Mouse (Mus musculus) neural tube, embryonic 11.5 days (tissue): ENCODE data around the gene B4galnt4. TPM values are rescaled to one million over a fixed set of nuclear protein-coding genes. Genes with fewer than 3 reads are reported as not detected.

Experiments
- ATAC-seq: fragments of 200-750 bp; cut with Nextera tagmentation; 2 replicates; pipeline ENCODE4 v1.8.0; 2017; ENCODE audit warnings: moderate number of reproducible peaks, mild to moderate bottlenecking, moderate TSS enrichment, moderate library complexity; ENCODE audit not compliant: insufficient read depth, low FRiP score, low TSS enrichment
- DNase-seq: peaks from one replicate; pipeline ENCODE4 v3.0.0-alpha.2; 2015; ENCODE audit warnings: low spot score
- H3K27ac ChIP-seq: fragments of 300-500 bp; sonication (generic); 2 replicates; pipeline ENCODE4 v1.5.1; 2014; ENCODE audit warnings: low read depth, mild to moderate bottlenecking, low read length
- H3K27me3 ChIP-seq: fragments of 300-500 bp; sonication (generic); 2 replicates; pipeline ENCODE4 v1.6.1; 2014; ENCODE audit warnings: mild to moderate bottlenecking, low read length, mixed read lengths; ENCODE audit not compliant: control insufficient read depth, insufficient read depth
- H3K36me3 ChIP-seq: fragments of 300-500 bp; sonication (generic); 2 replicates; pipeline ENCODE4 v1.6.1; 2014; ENCODE audit warnings: mild to moderate bottlenecking, low read length, moderate library complexity, mixed read lengths; ENCODE audit not compliant: control insufficient read depth, insufficient read depth
- H3K4me1 ChIP-seq: fragments of 300-500 bp; sonication (generic); 2 replicates; pipeline ENCODE4 v1.6.1; 2014; ENCODE audit warnings: low read length, mixed read lengths; ENCODE audit not compliant: control insufficient read depth, insufficient read depth
- H3K4me2 ChIP-seq: fragments of 300-500 bp; sonication (generic); 2 replicates; pipeline ENCODE4 v1.6.1; 2014; ENCODE audit warnings: low read depth, mild to moderate bottlenecking, moderate library complexity
- H3K4me3 ChIP-seq: fragments of 300-500 bp; sonication (generic); 2 replicates; pipeline ENCODE4 v1.5.1; 2014; ENCODE audit warnings: low read depth, low read length
- H3K9ac ChIP-seq: fragments of 300-500 bp; sonication (generic); 2 replicates; pipeline ENCODE4 v1.6.1; 2014; ENCODE audit warnings: mild to moderate bottlenecking, low read length
- H3K9me3 ChIP-seq: fragments of 300-500 bp; sonication (generic); 2 replicates; pipeline ENCODE4 v1.6.1; 2016; ENCODE audit warnings: low read length; ENCODE audit not compliant: control insufficient read depth
- WGBS: fragments of 180-500 bp; shearing (Covaris S2); extraction: QIAGEN DNeasy Blood & Tissue Kit; methylation state at CpG from one replicate; pipeline ENCODE4 v1.1.7; 2014; 5-methylcytosine and 5-hydroxymethylcytosine counted together
- polyA plus RNA-seq: library from polyadenylated mRNA; unstranded; fragments of >200 nt; fragmentation: Nextera tagmentation; extraction: Ambion mirVana; gene quantifications from 2 replicates; pipeline ENCODE4 v1.2.1, GENCODE M21; 2014

The B4galnt4 gene
- polyA plus RNA-seq, 1 experiment from 2014 or later = 17.1 TPM

DNA sequence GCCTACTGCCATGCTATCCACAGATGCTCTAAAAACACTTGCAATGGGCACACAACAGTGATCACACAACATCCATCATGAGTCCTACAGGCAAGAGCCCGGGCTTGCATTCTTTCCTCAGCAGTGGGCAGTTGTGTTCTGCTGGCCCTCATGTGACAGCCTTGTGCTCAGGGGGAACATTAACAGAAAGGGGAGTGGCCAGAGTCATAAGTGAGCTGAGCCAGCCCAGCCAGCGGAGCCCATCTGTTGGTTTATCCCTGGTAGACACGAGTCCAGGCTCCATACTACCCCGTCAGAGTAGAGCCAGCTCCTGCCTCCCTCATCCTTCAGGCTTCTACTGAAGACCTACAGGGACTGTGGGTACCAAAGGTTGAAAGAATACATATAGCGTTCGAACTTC is 33.0 kb downstream of the B4galnt4 start:
- no peak overlapping the region for H3K27ac ChIP-seq
- ATAC-seq (no peak), DNase-seq (no peak)
- no peaks in the 10 kb centered on the region for H3K9me3 ChIP-seq
- H3K4me1 ChIP-seq = 0 out of 2 replicates have a peak, but pooled peaks cover 4% of the 10 kb centered on the region
- H3K4me2 ChIP-seq = no peak overlapping the region
- no peaks in the 10 kb centered on the region for H3K36me3 ChIP-seq
- no peak overlapping the region for H3K4me3 ChIP-seq
- H3K9ac ChIP-seq = no peak overlapping the region
- H3K27me3 ChIP-seq = peaks cover 15% of the 10 kb centered on the region
- WGBS = 73% methylated on average over 6 of the region's 6 CpGs

DNA sequence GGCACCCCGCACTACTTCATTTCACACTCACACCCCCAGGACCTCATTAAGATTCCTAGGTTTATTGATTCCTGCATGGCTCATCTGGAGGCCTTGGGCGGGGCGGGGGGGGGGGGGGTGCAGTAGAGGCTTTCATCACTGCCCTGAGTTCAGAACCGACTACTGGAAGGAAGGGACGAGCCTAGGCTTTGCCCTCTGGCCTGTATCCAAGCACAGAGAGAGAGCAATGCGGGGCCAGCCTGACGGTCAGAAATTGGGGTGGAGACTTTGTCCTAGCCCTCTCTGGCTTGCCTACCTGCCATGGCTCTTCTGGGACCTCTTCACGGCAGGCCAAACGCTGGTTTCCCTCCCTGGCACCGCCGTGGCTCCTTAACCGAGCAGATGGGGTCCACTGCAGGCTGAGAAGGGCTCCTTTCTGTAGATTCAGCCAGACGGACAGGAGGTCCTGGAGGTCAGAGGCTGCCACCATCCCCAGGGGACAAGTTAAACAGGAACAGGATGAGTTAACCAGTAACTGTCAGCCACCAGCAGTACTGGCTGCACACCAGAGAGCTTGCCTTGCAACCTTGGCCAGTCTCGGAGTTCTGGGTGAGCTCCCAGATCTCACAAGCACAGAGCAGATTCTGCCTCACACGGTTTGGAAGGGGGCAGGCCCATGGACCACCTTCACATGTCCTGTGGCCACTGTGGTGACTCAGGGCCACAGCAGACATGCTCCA is 33.7 kb downstream of the B4galnt4 start:
- no peak for DNase-seq
- Histone ChIP-seq H3K36me3 (no peaks in the 10 kb centered on the region), H3K4me1 (peaks cover 7% of the 10 kb centered on the region; the same call in 1 of the 2 replicates), H3K4me2 (no peak overlapping the region), H3K9ac (no peak overlapping the region; the same call in 1 of the 2 replicates), H3K27ac (no peak overlapping the region), H3K4me3 (no peak overlapping the region), H3K27me3 (peaks cover 14% of the 10 kb centered on the region), H3K9me3 (no peaks in the 10 kb centered on the region)
- 61% methylated on average over 15 of the region's 15 CpGs for WGBS
- no peak for ATAC-seq

DNA sequence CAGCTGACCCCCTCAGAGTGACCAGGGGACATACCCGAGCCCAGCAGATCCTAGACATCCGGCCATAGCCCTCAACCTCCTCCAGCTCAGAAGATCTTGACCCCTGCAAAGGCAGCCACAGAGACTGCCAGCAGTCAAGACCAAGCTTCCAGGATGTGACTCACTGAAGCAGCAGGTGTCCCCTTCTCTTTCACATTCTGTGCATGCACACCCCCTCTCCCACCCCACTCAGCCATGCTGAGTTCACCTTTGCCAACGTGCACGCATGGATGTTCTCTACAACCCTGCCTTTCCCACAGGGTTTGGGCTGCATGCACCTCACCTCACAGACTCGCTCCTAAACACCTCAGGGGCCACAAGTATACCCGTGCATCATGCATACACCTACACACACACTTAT is 35.1 kb downstream of the B4galnt4 start:
- H3K4me1 ChIP-seq = peaks cover 10% of the 10 kb centered on the region; the same call in 1 of the 2 replicates
- H3K4me3 ChIP-seq = no peak overlapping the region
- H3K4me2 ChIP-seq = no peak overlapping the region
- no peak overlapping the region for H3K27ac ChIP-seq
- H3K27me3 ChIP-seq = peaks cover 26% of the 10 kb centered on the region
- WGBS = 84% methylated on average over 6 of the region's 6 CpGs
- no peaks in the 10 kb centered on the region for H3K9me3 ChIP-seq
- no peaks in the 10 kb centered on the region for H3K36me3 ChIP-seq
- ATAC-seq (no peak), DNase-seq (no peak)
- no peak overlapping the region for H3K9ac ChIP-seq

DNA sequence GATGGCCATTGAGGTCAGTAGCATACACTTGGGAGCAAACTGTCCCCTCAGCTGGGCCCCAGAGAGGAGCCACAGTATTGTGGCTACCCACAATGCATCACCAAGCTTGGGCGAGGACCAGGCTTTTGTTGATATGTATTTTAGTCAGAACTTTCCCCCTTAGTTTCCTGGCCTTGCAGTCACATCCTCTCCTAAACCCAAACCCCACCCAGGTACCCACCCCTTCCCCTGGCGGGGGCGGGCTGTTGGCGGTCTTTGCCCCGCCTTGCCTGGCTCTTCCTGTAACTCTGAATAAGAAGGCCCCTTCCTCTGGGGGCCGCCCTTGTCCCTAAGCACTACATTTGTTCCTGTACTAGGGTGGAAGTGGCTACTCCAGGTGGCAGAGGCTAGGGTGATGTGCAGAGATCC is 35.7 kb downstream of the B4galnt4 start:
- 31% methylated on average over 6 of the region's 6 CpGs for WGBS
- Histone ChIP-seq H3K4me2 (no peak overlapping the region), H3K9me3 (no peaks in the 10 kb centered on the region), H3K27ac (no peak overlapping the region), H3K36me3 (no peaks in the 10 kb centered on the region), H3K27me3 (peaks cover 32% of the 10 kb centered on the region), H3K4me1 (peaks cover 10% of the 10 kb centered on the region; the same call in 1 of the 2 replicates), H3K4me3 (no peak overlapping the region), H3K9ac (no peak overlapping the region)
- DNase-seq (no peak), ATAC-seq (no peak)

DNA sequence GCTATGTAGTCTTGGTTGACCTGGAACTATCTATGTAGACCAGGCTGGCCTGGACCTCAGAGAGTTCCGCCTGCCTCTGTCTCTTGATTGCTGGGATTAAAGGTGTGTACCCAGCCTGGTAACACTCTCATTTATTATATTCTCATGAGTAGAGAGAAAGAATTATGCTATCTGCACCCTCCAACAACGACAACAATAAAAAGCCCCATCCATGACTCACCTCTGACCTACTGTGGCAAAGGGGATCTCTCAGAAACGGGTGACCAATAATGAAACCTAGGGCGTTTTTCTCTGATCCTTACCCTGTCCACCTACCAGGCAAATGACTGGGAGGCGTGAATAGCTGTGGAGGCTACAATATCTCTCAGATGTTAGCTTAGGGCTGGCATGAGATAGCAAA is 36.3 kb downstream of the B4galnt4 start:
- Histone ChIP-seq H3K4me3 (no peak overlapping the region), H3K4me1 (peaks cover 10% of the 10 kb centered on the region; the same call in 1 of the 2 replicates), H3K4me2 (no peak overlapping the region), H3K27ac (no peak overlapping the region), H3K9ac (no peak overlapping the region), H3K36me3 (no peaks in the 10 kb centered on the region), H3K27me3 (peaks cover 32% of the 10 kb centered on the region), H3K9me3 (no peaks in the 10 kb centered on the region)
- no peak for DNase-seq
- WGBS = 79% methylated on average over 5 of the region's 5 CpGs
- no peak for ATAC-seq

DNA sequence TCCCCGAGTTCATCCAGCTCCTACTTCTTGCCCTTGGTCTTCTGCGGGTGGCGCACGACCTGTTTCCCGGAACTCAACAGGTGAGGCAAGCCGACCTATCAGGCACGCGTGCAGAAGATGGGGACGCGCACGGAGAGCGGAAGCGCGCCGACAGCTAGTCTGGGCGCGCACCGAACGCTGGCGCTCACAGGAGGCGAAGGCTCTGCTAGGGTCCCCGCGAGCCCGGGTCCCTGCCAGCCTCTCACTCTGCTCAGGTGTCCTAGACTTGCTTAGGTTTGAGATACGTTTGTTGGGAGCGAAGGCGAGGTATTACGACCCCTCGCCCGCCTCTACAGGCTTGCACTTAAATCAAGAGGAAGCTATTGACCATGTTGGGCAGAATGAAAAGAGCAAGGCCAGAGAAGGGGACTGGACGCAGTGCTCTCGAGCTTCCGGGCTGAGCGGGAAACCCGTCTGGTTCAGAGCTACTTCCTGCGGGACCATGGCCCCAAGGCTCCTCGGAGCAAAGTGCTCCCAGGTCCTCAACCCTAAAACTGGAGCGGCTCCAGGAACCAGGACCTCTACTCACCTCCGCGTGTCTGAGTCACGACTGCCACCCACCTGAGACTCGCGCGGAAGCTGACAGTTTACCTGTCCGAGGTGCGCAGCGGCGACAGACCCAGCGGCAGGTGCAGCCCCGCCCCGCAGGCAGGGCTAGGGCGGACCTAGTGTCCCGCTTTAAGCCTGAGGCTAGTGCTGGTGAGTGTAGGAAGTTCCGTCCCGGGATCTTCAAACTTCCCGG is 39.2 kb downstream of the B4galnt4 start, which contains the start of gene Sigirr:
Gene Sigirr, minus strand, starts transcription at position 662 of the 781 bp plus-strand sequence.
- Histone ChIP-seq H3K9ac (peak within 1 kb of the TSS; percentile 18), H3K4me1 (peaks cover 6% of the 10 kb centered on the region; the same call in 1 of the 2 replicates), H3K4me2 (peak within 1 kb of the TSS; percentile 68), H3K27ac (no peak within 1 kb of the TSS), H3K4me3 (peak within 1 kb of the TSS; percentile 29), H3K36me3 (no peaks in the 10 kb centered on the region), H3K9me3 (no peaks in the 10 kb centered on the region), H3K27me3 (peaks cover 32% of the 10 kb centered on the region)
- under 1% methylated on average over 56 of the region's 56 CpGs for WGBS
- DNase-seq = peak; percentile 41
- no peak for ATAC-seq

DNA sequence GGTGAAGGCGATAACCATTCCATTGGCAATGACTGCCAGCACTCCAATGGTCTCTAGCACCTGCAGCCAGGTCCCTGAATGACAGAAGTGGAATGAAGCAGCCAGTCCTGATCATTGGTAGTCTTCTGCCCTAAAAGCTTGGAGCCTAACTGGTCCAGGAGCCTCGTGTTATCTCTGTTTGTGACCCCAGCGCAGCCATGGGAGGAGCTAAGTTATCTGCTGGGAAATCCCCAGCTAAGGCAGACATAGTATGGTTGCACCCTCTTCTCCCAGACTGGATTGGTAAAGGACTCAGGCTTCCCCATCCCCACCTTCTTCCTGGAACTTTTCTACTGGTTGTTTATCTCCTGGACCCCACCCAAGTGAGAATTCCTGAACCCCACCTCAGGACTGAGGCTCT is 42.3 kb downstream of the B4galnt4 start:
- ATAC-seq (no peak), DNase-seq (no peak)

DNA sequence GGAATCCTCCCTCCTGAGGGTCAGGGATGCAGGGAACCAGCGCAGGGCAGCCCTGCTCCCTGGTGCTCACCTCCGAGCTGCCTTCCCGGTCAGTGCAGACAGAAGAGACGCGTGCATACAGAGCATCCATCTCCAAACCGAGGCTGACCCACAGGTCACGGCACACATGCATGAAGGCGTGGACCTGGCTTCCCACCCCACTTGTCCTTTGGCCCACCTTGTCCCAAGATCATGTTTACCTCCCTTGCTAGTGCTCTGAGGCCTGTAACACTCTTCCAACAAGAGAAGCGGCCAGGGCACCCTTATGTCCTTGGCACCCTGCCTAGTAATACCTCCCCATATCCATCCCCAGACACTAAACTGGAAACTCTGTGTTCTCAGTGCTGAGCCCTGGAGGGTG is 55.0 kb downstream of the B4galnt4 start:
- Histone ChIP-seq H3K4me3 (no peak overlapping the region), H3K36me3 (no peaks in the 10 kb centered on the region), H3K9ac (no peak overlapping the region), H3K27ac (no peak overlapping the region), H3K4me1 (no peaks in the 10 kb centered on the region), H3K4me2 (no peak overlapping the region), H3K27me3 (no peaks in the 10 kb centered on the region), H3K9me3 (no peaks in the 10 kb centered on the region)
- WGBS = 87% methylated on average over 9 of the region's 9 CpGs
- DNase-seq (no peak), ATAC-seq (no peak)

More for the DNA sequence above, 42.3 kb downstream of the B4galnt4 start:
- H3K9me3 ChIP-seq = no peaks in the 10 kb centered on the region
- no peak overlapping the region for H3K4me3 ChIP-seq
- 69% methylated on average over 3 of the region's 3 CpGs for WGBS
- H3K4me1 ChIP-seq = peaks cover 6% of the 10 kb centered on the region; the same call in 1 of the 2 replicates
- H3K4me2 ChIP-seq = no peak overlapping the region
- no peak overlapping the region for H3K9ac ChIP-seq
- no peak overlapping the region for H3K27ac ChIP-seq
- H3K27me3 ChIP-seq = peaks cover 30% of the 10 kb centered on the region
- H3K36me3 ChIP-seq = no peaks in the 10 kb centered on the region
